30 mouse cellular contexts compared by ENCODE assay signal in genomic region chr4:88935316-88935715, GRCm38 (mm10). TPM values are rescaled to one million over a fixed set of nuclear protein-coding genes. Genes with fewer than 3 reads are reported as not detected.
DNase-seq lines count a peak whose midpoint lies in the region; ATAC-seq and TF ChIP-seq lines count a peak whose summit lies in the region.
"Had no signal": no experiment of that assay in that cellular context is flagged by ENCODE, and none has a peak within 500 bp of the region (broad histone marks: within the 10 kb centered on the region; RNA-seq: fewer than 3 reads in every experiment).

No protein-coding gene starts in this region.

- DNase-seq in 3134 (ENCODE audit: extremely low read depth, insufficient read length, low spot score) = peak; percentile 79
- DNase-seq in 416B (ENCODE audit: low read depth) = peak; percentile 72
- no peak for DNase-seq in thymus, postnatal 25 days
- DNase-seq in spleen, postnatal 14 days (ENCODE audit: low spot score in 2 of 2) = no peak
- no peak for DNase-seq in layer of hippocampus, postnatal 25 days (ENCODE audit: extremely low spot score in 1 of 2, low spot score in 1 of 2)
- DNase-seq: cerebellum, adult 2 months; heart, adult 11 months; heart, postnatal 14 days; kidney, adult 18-20 months; thymus, postnatal 14 days had no signal

- peak overlapping the region; percentile 64 for H3K4me2 ChIP-seq in intestine, postnatal 0 days (replicated peaks; ENCODE audit: low read depth)
- H3K4me2 ChIP-seq: heart, embryonic 12.5 days; hindbrain, embryonic 13.5 days; midbrain, embryonic 12.5 days; neural tube, embryonic 12.5 days had no signal

- no peaks in the 10 kb centered on the region for H3K9me3 ChIP-seq in intestine, postnatal 0 days (ENCODE audit: control insufficient read depth)
- H3K9me3 ChIP-seq: heart, embryonic 12.5 days; hindbrain, embryonic 13.5 days; midbrain, embryonic 12.5 days; neural tube, embryonic 12.5 days had no signal

- peaks cover 8% of the 10 kb centered on the region for H3K4me1 ChIP-seq in embryonic fibroblast, embryonic 13.5 days (ENCODE audit: control insufficient read depth, insufficient read depth, low read length)
- no peaks in the 10 kb centered on the region; the same call in 1 of the 2 replicates for H3K4me1 ChIP-seq in intestine, postnatal 0 days (replicated peaks; ENCODE audit: control insufficient read depth, insufficient read depth, low read length)
- H3K4me1 ChIP-seq: heart, embryonic 12.5 days; neural tube, embryonic 12.5 days had no signal

- peak overlapping the region; percentile 70 for H3K27ac ChIP-seq in embryonic fibroblast, embryonic 13.5 days (ENCODE audit: insufficient read depth, low read length)
- peak overlapping the region; percentile 57 for H3K27ac ChIP-seq in intestine, postnatal 0 days (ENCODE audit: low read depth, low read length)
- H3K27ac ChIP-seq: hindbrain, embryonic 13.5 days; kidney, postnatal 0 days; left cerebral cortex, adult 2 months; liver, embryonic 14.5 days; macrophage; midbrain, embryonic 12.5 days; neural tube, embryonic 12.5 days had no signal

- no peak for ATAC-seq in intestine, postnatal 0 days

- 42% methylated on average over 7 of the region's 7 CpGs for WGBS in intestine, postnatal 0 days

- no peak overlapping the region for H3K9ac ChIP-seq in intestine, postnatal 0 days (ENCODE audit: low read depth, low read length)
- H3K9ac ChIP-seq: heart, embryonic 12.5 days; hindbrain, embryonic 13.5 days; liver, embryonic 14.5 days; midbrain, embryonic 12.5 days; neural tube, embryonic 12.5 days had no signal

- H3K27me3 ChIP-seq in intestine, postnatal 0 days (replicated peaks; ENCODE audit: control insufficient read depth, insufficient read depth, low read length) = no peaks in the 10 kb centered on the region

- no peaks in the 10 kb centered on the region for H3K36me3 ChIP-seq in intestine, postnatal 0 days (ENCODE audit: control insufficient read depth, insufficient read depth)
- H3K36me3 ChIP-seq: heart, embryonic 12.5 days; hindbrain, embryonic 13.5 days; midbrain, embryonic 12.5 days; neural tube, embryonic 12.5 days had no signal

- no peak for TF ChIP-seq CTCF in embryonic fibroblast, embryonic 13.5 days (IDR thresholded peaks at IDR 0.05; ENCODE audit: borderline replicate concordance, insufficient read depth, low read length)
- TF ChIP-seq CTCF in intestine, postnatal 0 days (IDR thresholded peaks at IDR 0.05; ENCODE audit: low read depth) = no peak

- 0 out of 2 replicates have a peak, but pooled peaks have one; percentile 44 for TF ChIP-seq POLR2A in embryonic fibroblast, embryonic 13.5 days (IDR thresholded peaks at IDR 0.05; ENCODE audit: low read depth, low read length)

- peak overlapping the region; percentile 25 for H3K4me3 ChIP-seq in embryonic fibroblast, embryonic 13.5 days (ENCODE audit: insufficient read depth, low read length)
- H3K4me3 ChIP-seq in intestine, postnatal 0 days (ENCODE audit: low read depth, low read length) = peak overlapping the region; percentile 36
- H3K4me3 ChIP-seq: heart, embryonic 12.5 days; hindbrain, embryonic 13.5 days; left cerebral cortex, adult 2 months; midbrain, embryonic 12.5 days; neural tube, embryonic 12.5 days had no signal

RNA-seq across cellular contexts. Expression of gene Ifne, which starts 55.3 kb away (rescaled TPM):
- polyA plus RNA-seq in embryonic fibroblast, embryonic 13.5 days (2011; ENCODE audit: insufficient read length, low read depth, missing spikeins) = not detected in 2 replicates
- polyA plus RNA-seq in intestine, postnatal 0 days (2015; fragmentation: Nextera tagmentation; extraction: Ambion mirVana) = not detected in 2 replicates
- not detected for total RNA-seq in layer of hippocampus, postnatal 25 days (2021)
- total RNA-seq: gastrocnemius, adult 18-20 months; heart, postnatal 14 days; layer of hippocampus, adult 18-20 months; left cerebral cortex, adult 2 months; MEL; monocyte, adult 5-6 weeks had no signal
- polyA plus RNA-seq: cerebellum, adult 2 months; embryonic facial prominence, embryonic 11.5 days; forebrain, embryonic 11.5 days; heart, embryonic 12.5 days; hindbrain, embryonic 13.5 days; kidney, postnatal 0 days; limb, embryonic 11.5 days; liver, embryonic 14.5 days; lung, embryonic 16.5 days; macrophage; midbrain, embryonic 12.5 days; neural tube, embryonic 12.5 days; spleen, adult 2 months; testis, adult 2 months had no signal

Comparison
In these comparisons a context has a peak if more than half of its experiments do, and no peak if none do; other contexts are left out.
1. DNase-seq: peak in 3134 (single experiment) and 416B (single experiment); none in thymus, postnatal 25 days (single experiment), spleen, postnatal 14 days (0 of 2) and layer of hippocampus, postnatal 25 days (0 of 2).